Mouse (Mus musculus) thymus, adult 2 months (tissue): ENCODE data around the gene Sobp.

Experiments
- CTCF ChIP-seq: fragments of 200-500 bp; IDR thresholded peaks from 2 replicates; pipeline ENCODE4 v1.5.1; 2012; ENCODE audit warnings: mild to moderate bottlenecking, control low read depth, low read length, moderate library complexity, borderline replicate concordance; ENCODE audit not compliant: control insufficient read depth, poor library complexity, insufficient read depth; ENCODE audit errors: extremely low read depth
- POLR2A ChIP-seq: fragments of 200-500 bp; IDR thresholded peaks from 2 replicates; pipeline ENCODE4 v1.6.1; 2012; ENCODE audit warnings: mild to moderate bottlenecking, low read length, control low read depth, moderate library complexity; ENCODE audit not compliant: control insufficient read depth, poor library complexity, insufficient read depth; ENCODE audit errors: extremely low read depth

GRCm38 (mm10) chr10:43211866-43212265 is 37.5 kb upstream of the Sobp start:
- TF ChIP-seq POLR2A (no peak), CTCF (peak; percentile 30; the same call in 1 of the 2 replicates)
